Mouse (Mus musculus) fat pad, adult 2 months (tissue): ENCODE measurements around the gene Best2.

Experiments
- DNase-seq: peaks from one replicate; pipeline ENCODE4 v3.0.0-alpha.2; 2011; ENCODE audit warnings: low read depth, low spot score; ENCODE audit errors: extremely low read depth

The Best2 gene

DNA sequence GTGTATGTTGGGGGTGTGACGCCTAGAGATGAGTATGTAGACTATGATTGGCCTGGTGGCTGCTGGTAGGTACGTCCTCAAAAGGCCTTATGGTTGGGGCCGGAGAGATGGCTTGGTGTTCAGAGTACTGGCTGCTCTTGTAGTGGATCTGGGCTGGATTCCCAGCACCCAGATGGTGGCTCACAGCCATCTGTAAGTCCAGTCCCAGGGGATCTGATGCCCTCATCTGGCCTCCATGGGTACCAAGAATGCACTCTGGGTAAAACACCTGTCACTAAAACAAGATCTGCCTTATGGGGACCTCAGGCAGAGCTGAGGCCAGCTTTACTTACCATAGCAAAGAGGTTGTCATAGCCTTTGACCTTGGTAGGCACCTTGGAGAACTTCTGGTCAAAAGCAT, 9.5 kb upstream of the Best2 start:
- DNase-seq: no peak

DNA sequence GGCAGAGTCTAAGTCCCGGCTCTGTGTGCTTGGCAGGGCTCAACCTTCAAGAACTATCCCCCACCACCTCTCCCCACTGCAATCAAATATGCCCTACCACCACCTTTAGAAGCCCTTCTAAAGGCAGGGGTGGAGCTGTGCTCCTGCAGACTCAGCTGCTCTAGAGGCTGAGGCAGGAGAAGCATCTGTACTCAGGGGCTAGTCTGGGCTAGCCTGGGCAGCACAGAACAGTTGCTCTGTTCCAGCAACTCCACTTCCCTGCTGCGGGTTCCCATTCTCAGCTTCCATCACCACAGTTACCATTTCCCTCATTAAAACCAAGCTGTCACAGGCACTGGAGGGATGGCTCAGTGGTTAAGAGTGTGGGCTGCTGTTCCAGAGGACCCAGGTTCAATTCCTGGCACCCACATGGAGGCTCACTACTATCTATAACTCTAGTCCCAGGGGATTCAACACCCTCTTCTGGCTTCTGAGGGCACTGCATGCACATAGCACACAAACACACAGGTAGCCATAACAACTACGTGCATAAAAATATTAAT, 7.3 kb upstream of the Best2 start:
- DNase-seq: no peak

DNA sequence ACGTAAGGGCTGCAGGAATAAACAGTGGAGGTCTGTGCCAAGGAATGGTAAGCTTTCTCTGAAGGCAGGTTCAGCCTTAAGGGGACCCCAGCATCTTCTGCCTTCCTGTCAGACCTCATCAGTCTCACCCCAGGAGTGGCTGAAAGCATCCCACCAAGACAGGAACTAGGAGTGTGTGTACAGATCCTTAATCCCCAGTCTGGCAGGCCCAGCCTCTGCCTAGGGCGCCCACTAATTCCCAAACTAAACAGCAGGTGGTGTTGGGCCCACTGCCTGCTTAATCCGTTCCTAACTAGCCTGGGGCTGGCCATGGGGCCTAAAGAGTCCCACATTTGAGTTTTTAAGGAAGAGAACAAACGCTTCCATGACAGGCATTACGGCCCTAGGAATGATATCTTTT, 2.9 kb upstream of the Best2 start:
- no peak for DNase-seq

DNA sequence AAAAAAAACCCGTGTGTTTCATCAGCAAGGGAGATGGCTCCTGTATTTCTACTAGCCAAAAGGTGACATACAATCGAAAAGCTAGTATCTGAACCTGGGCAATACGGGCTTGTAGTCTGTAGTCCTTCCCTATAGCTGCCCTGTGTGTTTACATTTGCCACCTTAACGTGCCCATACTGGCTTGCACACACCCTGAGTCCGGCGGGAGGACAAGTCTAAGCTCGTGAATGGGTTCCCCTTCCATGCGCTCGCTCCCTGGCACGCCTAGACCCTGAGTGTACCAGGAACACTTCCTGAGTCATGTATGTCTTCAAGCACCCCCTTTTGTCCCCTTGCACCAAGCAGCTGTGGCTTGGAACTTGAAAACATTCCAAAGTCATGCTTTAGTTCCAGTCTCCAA, 2.4 kb upstream of the Best2 start:
- no peak for DNase-seq

DNA sequence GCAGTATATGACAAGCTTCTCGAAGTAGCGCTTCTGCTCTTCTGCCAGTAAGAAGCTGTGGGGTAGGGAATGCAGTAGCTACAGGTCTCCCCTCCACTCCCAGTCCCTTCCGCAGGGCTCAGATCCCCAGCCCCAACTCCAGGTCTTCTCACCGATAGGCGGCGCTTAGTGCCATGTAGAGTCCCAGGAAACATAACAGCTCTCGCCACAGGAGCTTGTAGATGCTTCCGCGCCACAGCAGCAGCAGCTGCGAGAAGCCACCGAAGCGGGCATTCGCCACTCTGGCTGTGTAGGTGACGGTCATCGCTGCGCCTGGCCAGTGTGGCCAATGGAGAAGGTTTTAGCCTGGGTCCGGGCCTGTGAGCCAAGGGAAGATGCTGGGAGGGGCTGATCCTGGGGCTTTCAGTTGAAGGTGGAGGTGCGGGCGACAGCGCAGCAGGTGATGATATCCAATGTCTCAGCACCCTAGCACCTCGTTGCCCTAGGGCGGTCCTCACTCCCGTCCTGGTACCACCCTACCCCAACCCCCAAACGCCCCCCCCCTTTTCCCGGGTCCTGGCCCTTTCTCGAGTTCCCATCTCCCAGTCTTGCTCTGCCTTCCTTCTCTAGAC, 996 bp downstream of the Best2 start:
- DNase-seq: no peak

DNA sequence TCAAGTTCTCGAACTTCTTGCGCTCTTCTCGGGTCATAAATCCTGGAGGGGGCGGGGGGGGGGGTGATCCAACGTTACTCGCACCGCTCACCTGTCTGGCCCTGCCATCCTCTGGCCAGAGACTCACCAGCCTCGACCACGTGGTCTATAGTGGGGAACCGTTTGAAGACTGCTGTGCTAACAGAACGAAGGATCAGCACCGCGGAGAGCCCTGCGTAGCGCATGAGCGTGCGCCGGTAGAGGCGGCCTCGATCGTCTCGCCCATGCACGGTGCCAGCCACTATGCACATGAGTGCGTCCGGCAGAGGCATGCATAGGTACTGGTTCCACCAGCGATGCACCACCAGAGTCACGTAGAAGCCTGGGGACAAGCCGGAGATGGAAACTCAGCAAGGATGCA, 3.1 kb downstream of the Best2 start:
- no peak for DNase-seq

DNA sequence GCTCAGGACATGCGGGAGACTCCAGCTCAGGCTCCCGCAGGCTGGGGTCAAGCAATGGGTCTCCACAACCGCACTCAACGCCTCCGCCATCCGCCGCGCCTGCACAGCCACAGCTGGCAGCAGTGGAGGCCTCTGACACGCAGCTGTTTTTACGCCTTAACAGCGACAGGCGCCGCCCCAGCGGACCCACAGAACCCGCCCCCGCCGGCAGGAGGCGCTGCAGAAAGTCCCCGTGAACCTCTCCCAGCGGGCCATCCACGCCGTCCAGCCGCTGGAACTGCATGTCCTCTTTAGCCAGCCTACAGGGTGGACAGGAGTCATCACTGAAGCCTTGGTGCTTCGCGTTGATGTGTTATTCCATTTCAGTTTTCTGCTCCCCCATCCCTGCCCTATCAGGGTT, 6.6 kb downstream of the Best2 start:
- no peak for DNase-seq

DNA sequence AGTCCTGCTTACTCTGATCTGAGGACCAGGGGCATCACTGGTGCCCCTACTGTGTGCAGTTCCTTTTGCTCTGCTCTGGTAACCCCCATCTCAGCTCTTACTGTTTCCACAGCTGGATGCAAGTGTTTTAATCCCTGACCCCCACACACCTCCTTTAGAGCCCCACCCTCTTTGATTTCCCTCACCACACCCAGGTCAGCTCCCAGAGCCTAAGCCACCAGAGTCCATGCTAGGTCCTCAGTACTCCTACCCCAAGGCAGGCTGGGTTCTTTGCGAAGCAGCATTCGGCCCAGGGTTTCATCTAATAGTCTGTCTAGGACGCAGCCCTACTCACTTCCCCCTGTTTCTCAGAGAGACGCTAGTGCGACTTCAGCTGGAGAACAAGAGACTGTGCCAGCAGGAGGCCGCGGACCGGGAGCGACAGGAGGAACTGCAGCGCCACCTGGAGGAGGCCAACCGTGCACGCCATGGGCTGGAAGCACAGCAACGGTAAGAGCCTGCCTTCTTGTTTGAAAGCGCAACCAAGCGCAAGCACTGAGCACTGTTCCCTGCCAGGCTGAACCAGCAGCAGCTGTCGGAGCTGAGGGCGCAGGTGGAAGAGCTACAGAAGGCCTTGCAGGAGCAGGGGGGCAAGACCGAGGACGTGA, 16.6 kb downstream of the Best2 start:
- no peak for DNase-seq

DNA sequence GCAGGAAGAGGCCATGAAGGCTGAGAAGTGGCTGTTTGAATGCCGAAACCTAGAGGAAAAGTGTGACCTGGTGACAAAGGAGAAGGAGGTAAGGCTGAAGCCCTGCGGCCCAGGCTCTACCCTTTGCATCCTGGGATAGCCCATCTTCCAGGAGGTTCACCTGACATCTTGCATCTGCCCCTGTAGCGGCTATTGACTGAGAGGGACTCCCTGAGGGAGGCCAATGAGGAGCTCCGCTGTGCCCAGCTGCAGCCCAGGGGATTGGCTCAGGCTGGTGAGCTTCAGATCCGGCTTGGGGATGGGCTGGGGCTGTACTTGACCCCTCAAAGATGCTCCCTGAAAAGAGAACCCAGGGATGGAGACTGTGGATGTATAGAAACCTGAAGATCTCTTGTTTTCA, 17.4 kb downstream of the Best2 start:
- no peak for DNase-seq

DNA sequence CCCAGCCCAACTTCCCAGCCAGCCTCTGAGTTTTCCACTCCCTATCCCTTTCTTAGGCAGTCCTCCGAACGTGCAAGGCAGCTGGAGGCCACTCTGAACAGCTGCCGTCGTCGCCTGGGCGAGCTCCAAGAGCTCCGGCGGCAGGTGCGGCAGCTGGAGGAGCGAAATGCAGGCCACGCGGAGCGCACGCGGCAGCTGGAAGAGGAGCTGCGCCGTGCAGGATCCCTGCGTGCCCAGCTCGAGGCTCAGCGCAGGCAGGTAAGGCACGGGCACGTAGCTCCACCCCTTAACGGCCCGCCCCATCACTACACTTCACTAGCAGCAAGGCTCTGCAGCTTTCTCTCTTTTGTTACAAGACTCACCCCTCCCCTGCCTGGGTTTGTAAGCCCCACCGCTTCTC, 18.7 kb downstream of the Best2 start:
- no peak for DNase-seq

DNA sequence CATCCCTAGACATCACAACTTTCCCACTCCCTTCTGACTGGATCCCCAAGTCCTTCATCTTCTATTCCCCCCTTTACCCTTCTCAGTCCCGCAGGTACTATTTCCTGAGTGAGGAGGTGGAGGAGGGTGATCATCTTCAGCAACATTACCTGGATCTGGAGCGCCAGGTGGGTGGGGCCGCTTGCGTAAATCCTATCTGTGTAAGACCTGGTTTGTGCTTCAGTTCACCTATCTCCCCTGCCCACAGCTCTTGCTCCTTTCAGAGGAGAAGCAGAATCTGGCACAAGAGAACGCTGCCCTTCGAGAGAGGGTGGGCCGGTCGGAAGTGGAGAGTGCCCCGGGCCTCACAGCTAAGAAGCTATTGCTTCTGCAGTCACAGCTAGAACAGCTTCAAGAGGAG, 20.0 kb downstream of the Best2 start:
- DNase-seq: no peak

DNA sequence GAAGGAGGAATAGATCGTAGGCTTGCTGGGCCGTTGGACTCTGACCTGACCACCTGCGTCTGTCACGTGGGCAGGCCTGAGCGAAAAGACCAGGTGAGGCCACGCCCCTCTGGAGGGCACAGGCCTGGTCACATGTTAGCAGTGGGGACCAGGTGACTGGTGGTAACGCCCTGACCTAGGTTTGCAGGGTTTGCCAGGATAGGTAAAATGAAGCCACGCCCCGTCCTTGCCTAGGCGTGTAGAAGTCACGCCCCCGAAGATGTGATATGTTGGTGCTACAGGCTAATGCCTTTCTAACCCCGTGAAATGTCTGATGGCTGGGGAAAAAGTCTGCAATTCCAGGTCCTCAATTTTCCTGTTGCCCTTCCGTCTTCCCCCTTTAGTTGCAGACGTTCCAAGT, 23.5 kb downstream of the Best2 start:
- DNase-seq: peak; percentile 85

DNA sequence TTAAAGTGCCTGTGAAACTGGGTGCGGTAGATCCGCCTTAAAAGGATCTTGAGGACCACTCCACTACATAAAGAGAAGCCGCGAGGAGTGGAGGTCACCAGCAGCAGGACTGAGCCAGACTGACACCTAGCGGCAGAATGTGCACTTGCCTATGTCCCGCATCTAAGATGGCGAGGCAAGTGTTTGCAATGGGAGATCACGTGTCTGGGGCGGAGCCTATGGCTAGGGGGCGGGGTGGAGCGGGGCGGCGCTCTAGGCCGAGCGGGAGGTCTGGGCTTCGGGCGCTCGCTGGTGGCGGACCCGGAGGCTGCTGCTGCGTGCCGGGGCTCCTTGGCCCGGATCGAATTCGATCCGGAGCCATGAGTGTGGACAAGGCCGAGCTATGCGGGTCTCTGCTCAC, 24.0 kb downstream of the Best2 start, which contains the start of gene Hook2:
Gene Hook2, plus strand, starts transcription at position 255 of the 400 bp plus-strand sequence.
- DNase-seq: no peak

DNA sequence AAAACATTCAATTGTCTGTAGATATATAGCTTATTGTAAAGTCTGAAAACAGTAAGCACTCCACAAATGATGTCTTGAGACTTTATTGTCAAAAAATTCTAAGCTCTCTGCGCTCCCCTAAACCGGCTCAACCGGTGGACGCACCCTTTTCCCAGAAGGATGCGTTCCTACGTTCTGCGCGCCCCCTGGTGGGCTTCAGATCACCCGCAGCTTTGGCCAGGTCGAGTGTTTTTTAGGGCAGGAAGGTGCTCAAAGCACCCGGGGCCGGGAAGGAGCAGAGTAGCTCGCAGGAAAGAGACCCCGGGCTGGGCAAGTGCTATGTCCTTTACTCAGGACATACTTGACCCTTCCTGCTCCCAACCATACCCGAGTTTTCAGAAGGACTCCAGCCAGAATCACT, 24.5 kb downstream of the Best2 start:
- DNase-seq: no peak

DNA sequence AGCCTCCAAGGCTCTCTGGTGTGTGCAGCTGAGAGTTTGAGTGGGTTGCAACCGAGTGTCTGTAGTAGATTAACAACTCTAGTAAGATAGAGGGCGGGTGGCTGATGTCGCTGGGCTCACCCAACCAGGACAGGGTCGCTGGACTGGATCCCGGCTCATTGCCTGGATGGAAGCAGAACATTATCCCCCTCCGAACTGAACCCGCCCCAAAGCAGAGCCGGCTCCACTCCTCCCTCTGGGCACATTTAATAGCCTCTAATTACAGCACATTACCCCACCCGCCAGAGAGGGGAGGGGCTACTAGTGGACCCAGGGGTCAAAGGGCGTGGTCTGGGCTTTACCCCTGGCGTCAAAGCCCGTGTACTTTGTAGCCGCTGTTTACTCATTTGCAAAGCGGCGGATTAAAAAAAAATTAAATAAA, 25.0 kb downstream of the Best2 start:
- DNase-seq: no peak

DNA sequence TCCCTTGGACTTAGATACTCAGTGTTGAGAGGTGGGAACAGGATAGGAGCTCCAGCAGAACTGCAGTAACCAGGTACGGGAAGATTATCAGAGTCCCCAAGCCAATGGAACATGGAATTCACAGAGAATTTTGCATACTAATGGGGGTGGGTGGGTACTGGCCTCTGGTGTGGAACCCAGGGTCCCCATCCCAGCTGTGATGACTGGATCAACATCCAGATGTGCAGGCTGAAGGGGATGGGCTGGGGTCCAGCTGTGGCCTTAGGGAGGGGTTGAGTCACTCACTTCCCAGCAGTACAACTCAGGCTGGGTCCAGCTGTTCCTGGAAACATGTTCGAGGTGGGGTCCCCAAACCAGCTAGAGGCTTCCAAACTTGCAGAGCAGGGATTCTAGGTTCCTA, 26.4 kb downstream of the Best2 start:
- no peak for DNase-seq

DNA sequence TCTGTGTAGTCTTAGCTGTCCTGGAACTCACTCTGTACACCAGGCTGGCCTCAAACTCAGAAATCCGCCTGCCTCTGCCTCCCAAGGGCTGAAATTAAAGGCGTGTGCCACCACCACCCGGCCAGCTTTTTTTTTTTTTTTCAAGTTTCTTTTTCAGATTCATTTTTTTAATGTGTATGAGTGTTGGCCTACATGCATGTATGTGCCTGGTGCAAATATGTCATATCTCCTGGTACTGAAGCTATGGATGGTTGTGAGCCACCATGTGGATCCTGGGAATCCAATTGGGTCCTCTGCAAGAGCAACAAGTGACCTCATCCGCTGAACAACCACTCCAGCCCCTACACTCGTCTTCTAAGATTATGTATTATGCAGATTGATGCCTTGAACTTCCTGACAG, 26.9 kb downstream of the Best2 start:
- DNase-seq: no peak

DNA sequence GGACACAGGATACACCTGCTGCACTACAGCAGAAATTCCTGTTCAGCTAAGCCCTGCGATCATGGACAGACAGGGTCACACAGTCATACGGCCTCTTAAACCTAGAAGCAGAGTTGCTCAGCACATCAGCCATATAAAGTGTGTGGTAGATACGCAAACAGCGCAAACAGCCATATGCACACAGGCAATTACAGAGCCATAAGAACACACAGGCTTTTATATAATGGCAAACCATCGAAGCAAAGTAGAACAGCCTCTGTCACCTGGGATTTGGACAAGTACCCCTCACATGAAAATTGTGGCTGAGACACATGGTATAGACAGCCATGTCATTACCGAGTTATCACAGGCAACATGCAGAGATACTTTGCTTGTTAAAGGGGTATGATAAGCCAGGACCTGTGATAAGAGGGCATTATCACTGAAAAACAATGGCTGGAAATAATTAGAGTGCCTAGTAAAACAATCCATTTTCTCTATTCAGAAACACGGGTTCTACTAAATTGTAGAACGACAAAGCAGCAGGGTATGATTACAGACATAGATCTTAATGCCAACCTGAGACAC, 27.9 kb downstream of the Best2 start:
- no peak for DNase-seq

DNA sequence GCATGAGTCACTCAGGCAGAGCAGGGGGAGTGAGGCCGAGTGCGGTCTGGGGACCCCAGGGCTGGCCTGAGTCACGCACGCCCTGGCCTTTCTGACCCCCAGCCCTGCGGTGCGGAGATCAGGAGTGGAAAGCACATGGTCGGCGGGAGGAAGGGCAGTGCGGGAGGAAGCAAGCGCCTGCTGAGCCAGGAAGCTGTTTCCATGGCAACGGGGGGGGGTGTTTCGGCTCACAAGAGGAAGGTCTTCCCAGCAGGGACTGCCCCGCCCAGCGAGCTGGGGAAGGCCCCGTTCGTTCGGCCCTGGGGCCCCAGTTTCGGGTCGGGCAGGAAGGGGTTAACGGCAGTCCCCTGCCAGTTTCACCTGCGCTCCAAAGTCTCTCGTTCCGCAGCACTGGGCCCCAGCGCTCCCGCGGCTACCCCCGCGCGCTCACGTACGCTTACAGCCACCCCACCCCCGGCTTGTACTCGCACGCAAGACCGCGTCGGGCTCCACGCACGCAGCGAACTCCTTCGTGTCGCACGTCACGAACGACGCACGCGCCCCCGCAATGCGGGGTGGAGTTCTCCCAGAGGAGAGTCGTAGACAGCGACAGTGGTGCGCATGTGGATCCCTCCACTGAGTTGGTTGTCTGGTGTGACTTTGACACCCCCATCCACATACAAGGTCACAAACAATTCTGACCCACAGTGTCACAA, 28.5 kb downstream of the Best2 start:
- no peak for DNase-seq

DNA sequence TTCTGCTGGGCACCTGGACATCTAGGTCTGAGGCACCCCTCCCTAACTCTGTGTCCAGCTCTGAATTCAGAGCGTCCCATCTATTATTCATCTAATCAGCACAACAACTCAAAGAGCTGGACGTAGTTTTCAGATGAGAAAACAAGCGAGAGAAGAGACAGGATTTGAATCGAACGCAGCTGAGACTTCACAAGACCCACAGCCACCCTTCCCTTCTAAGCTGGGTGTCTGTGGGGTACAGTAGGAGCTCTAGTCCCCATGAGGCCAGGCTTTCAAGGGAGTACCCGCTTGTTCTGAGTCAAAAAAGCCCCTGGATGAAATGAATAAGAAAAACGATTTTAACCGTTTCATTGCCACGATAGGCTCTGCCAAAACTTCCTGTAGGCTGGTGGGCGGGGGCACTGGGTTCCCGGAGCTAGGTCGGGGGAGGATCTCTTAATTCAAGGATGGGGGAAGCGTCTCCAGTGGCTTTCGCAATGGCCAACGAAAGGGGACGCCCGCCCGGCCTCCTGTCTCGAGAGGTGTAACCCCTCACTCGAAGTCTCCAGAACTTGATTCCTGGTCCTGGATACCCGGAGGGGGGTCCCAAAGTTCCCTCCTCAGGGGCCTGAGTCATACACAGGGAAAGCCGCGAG, 29.2 kb downstream of the Best2 start:
- DNase-seq: no peak

DNA sequence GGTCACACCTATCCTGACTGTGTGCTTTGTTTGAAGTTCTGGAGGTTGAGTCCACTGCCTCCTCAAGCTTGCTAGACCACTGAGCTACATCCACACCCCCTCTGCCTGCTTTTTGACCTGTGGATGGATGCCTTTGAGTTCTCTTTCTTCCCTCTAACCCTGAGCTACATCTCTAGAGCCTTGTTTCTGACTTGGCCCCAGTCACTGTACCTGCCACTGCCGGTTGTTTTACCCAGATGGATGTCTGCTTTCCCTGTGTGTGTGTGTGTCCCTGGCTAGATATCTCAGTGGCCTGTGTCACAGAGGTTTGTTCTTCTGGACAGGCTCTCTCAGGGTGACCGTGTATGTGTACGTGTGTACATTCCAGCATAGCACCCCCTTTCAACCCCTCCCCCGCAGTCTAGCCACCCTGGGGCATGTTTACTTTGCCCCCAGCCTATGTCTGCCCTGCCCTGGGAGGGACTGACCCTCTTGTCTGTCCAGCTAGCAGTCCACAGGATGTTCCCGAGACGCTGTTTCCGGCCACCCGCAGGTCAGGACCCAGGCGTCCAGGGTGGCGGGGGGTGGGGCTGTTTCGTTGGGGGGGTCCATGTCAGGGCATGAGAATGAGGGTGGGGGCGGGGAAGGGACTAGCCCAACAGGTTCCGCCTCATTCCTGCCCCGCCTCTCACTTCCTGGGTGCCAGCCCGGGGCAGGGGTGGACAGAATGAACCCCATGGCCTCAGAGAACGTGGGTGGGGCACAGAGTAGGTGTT, 29.9 kb downstream of the Best2 start:
- DNase-seq: no peak
